Mouse (Mus musculus) testis, adult 2 months (tissue): ENCODE results near the gene Snx29.

Experiments used
- CTCF ChIP-seq: fragments of 200-500 bp; IDR thresholded peaks from 2 replicates; pipeline ENCODE4 v1.5.1; 2012; ENCODE audit warnings: low read depth, mild to moderate bottlenecking, inconsistent platforms, low read length, moderate library complexity; ENCODE audit not compliant: control insufficient read depth, insufficient read depth, insufficient replicate concordance
- POLR2A ChIP-seq: fragments of 200-500 bp; IDR thresholded peaks from 2 replicates; pipeline ENCODE4 v1.6.1; 2012; ENCODE audit warnings: low read depth, mild to moderate bottlenecking, inconsistent platforms, low read length, moderate library complexity; ENCODE audit not compliant: control insufficient read depth

GRCm38 (mm10) chr16:11379264-11379663, 56.6 kb downstream of the Snx29 start:
- TF ChIP-seq CTCF (no peak), POLR2A (no peak)
